Mouse (Mus musculus) G1E (cell line): ENCODE measurements around the gene Got2. TPM values are rescaled to one million over a fixed set of nuclear protein-coding genes. Genes with fewer than 3 reads are reported as not detected.

ENCODE experiments used
- ATAC-seq: 2 replicates; pipeline ENCODE4 v1.8.0; 2016; ENCODE audit warnings: mild to moderate bottlenecking; ENCODE audit not compliant: insufficient number of reproducible peaks, poor library complexity, low FRiP score, severe bottlenecking; ENCODE audit errors: extremely low read depth
- DNase-seq: peaks from one replicate; pipeline ENCODE4 v3.0.0; 2012; ENCODE audit warnings: low spot score
- H3K27me3 ChIP-seq: 2 replicates; pipeline ENCODE4 v1.6.1; 2012; ENCODE audit warnings: mild to moderate bottlenecking, low read length, inconsistent platforms; ENCODE audit not compliant: insufficient read depth
- H3K36me3 ChIP-seq: replicated peaks from 2 replicates; pipeline ENCODE3; 2012; ENCODE audit warnings: mild to moderate bottlenecking, inconsistent platforms
- H3K4me1 ChIP-seq: 2 replicates; pipeline ENCODE4 v1.6.1; 2012; ENCODE audit warnings: low read depth, low read length, inconsistent platforms, mixed read lengths; ENCODE audit not compliant: insufficient read depth
- H3K4me3 ChIP-seq: 2 replicates; pipeline ENCODE4 v1.5.1; 2012; ENCODE audit warnings: low read depth, mild to moderate bottlenecking, inconsistent platforms, low read length, moderate library complexity, mixed read lengths
- H3K9me3 ChIP-seq: replicated peaks from 2 replicates; pipeline ENCODE4 v1.6.1; 2012; ENCODE audit warnings: inconsistent platforms
- CTCF ChIP-seq: IDR thresholded peaks from 2 replicates; pipeline ENCODE4 v1.5.1; 2012; ENCODE audit warnings: low read depth, low read length, inconsistent platforms, mixed read lengths
- GATA1 ChIP-seq: IDR thresholded peaks from 2 replicates; pipeline ENCODE4 v1.6.1; 2012; ENCODE audit warnings: borderline replicate concordance, low read length, inconsistent platforms, mixed read lengths
- GATA2 ChIP-seq: IDR thresholded peaks from 2 replicates; pipeline ENCODE4 v1.6.1; 2012; ENCODE audit warnings: low read depth, low read length, inconsistent platforms, borderline replicate concordance
- POLR2AphosphoS5 ChIP-seq: IDR thresholded peaks from 2 replicates; pipeline ENCODE4 v1.6.1; 2012; ENCODE audit warnings: low read depth, low read length, inconsistent platforms; ENCODE audit not compliant: insufficient replicate concordance
- TAL1 ChIP-seq: conservative IDR thresholded peaks from 2 replicates; pipeline ENCODE4 v1.6.1; 2012; ENCODE audit warnings: low read depth, low read length, inconsistent platforms, mixed read lengths
- polyA plus RNA-seq: library from polyadenylated mRNA; stranded (reverse); fragments of >175 nt; gene quantifications from 2 replicates; pipeline ENCODE4 v1.2.3, GENCODE M21; 2012
- total RNA-seq, 2 experiments: library from RNA; stranded (forward) in 1 of 2; stranded (reverse) in 1 of 2; fragments of 200-1000 nt in 1 of 2; fragments of >200 nt in 1 of 2; fragmentation: Nextera tagmentation in 1 of 2; gene quantifications; 2 replicates each; pipeline ENCODE4 v1.2.3; 2014 to 2017

Gene Got2
- total and polyA plus RNA-seq, 3 experiments, result 82.5 to 245 (median 120) TPM

- 0 out of 2 replicates have a peak, but pooled peaks cover 3% of the 10 kb centered on the region for H3K27me3 ChIP-seq
- H3K4me1 ChIP-seq, result peaks cover 58% of the 10 kb centered on the region
- TF ChIP-seq CTCF, result no peak
- TF ChIP-seq POLR2AphosphoS5, result no peak
- TF ChIP-seq GATA1, result no peak
- no peak for TF ChIP-seq GATA2
- no peak for TF ChIP-seq TAL1
- DNase-seq (no peak), ATAC-seq (no peak)
- H3K36me3 ChIP-seq, result peaks cover 47% of the 10 kb centered on the region
- no peaks in the 10 kb centered on the region for H3K9me3 ChIP-seq
- H3K4me3 ChIP-seq, result no peak overlapping the region
Measured at GRCm38 (mm10) chr8:95885966-95886365, 2.4 kb downstream of the Got2 start.

GRCm38 (mm10) chr8:95885271-95885841, 3.0 kb downstream of the Got2 start:
- ATAC-seq (no peak), DNase-seq (no peak)
- H3K27me3 ChIP-seq, result 0 out of 2 replicates have a peak, but pooled peaks cover 3% of the 10 kb centered on the region
- peaks cover 49% of the 10 kb centered on the region for H3K36me3 ChIP-seq
- H3K4me3 ChIP-seq, result no peak overlapping the region
- TF ChIP-seq POLR2AphosphoS5 (no peak), TAL1 (no peak), CTCF (no peak), GATA1 (no peak)
- H3K4me1 ChIP-seq, result peaks cover 58% of the 10 kb centered on the region
- no peaks in the 10 kb centered on the region for H3K9me3 ChIP-seq

GRCm38 (mm10) chr8:95884491-95884890, 3.9 kb downstream of the Got2 start:
- H3K4me1 ChIP-seq, result peaks cover 63% of the 10 kb centered on the region
- DNase-seq (no peak), ATAC-seq (no peak)
- no peak overlapping the region for H3K4me3 ChIP-seq
- peaks cover 53% of the 10 kb centered on the region for H3K36me3 ChIP-seq
- H3K27me3 ChIP-seq, result no peaks in the 10 kb centered on the region
- TF ChIP-seq CTCF, result no peak
- no peak for TF ChIP-seq GATA1
- no peak for TF ChIP-seq POLR2AphosphoS5
- no peak for TF ChIP-seq GATA2
- no peak for TF ChIP-seq TAL1
- no peaks in the 10 kb centered on the region for H3K9me3 ChIP-seq

GRCm38 (mm10) chr8:95882191-95882590, 6.2 kb downstream of the Got2 start:
- Histone ChIP-seq H3K36me3 (peaks cover 70% of the 10 kb centered on the region), H3K4me3 (no peak overlapping the region), H3K4me1 (peaks cover 65% of the 10 kb centered on the region), H3K27me3 (no peaks in the 10 kb centered on the region), H3K9me3 (no peaks in the 10 kb centered on the region)
- TF ChIP-seq TAL1 (no peak), GATA2 (no peak), CTCF (no peak)
- no peak for DNase-seq
- no peak for ATAC-seq

- no peak for TF ChIP-seq CTCF
- TF ChIP-seq GATA2, result no peak
- no peak for TF ChIP-seq TAL1
- TF ChIP-seq GATA1, result no peak
- TF ChIP-seq POLR2AphosphoS5, result no peak
- H3K9me3 ChIP-seq, result no peaks in the 10 kb centered on the region
- no peak for ATAC-seq
- H3K4me3 ChIP-seq, result no peak overlapping the region
- peaks cover 59% of the 10 kb centered on the region for H3K4me1 ChIP-seq
- H3K36me3 ChIP-seq, result peaks cover 73% of the 10 kb centered on the region
- H3K27me3 ChIP-seq, result no peaks in the 10 kb centered on the region
- DNase-seq, result no peak
Measured at GRCm38 (mm10) chr8:95881576-95881975, 6.8 kb downstream of the Got2 start.

GRCm38 (mm10) chr8:95879823-95880222, 8.5 kb downstream of the Got2 start:
- Histone ChIP-seq H3K4me1 (peaks cover 43% of the 10 kb centered on the region), H3K36me3 (peaks cover 75% of the 10 kb centered on the region), H3K4me3 (no peak overlapping the region), H3K27me3 (no peaks in the 10 kb centered on the region), H3K9me3 (0 out of 2 replicates have a peak, but pooled peaks cover 2% of the 10 kb centered on the region)
- DNase-seq (no peak), ATAC-seq (no peak)
- no peak for TF ChIP-seq CTCF
- no peak for TF ChIP-seq POLR2AphosphoS5
- no peak for TF ChIP-seq GATA1
- TF ChIP-seq GATA2, result no peak
- no peak for TF ChIP-seq TAL1
